Comparison of ENCODE assay signal across 9 mouse cellular contexts in genomic region chr5:137759971-137760412, GRCm38 (mm10). TPM values are rescaled to one million over a fixed set of nuclear protein-coding genes. Genes with fewer than 3 reads are reported as not detected.
DNase-seq lines count a peak whose midpoint lies in the region; ATAC-seq and TF ChIP-seq lines count a peak whose summit lies in the region.
"Had no signal": no experiment of that assay in that cellular context is flagged by ENCODE, and none has a peak within 500 bp of the region (broad histone marks: within the 10 kb centered on the region; RNA-seq: fewer than 3 reads in every experiment).

No protein-coding gene starts in this region.

- no peak overlapping the region for H3K4me2 ChIP-seq in forebrain, embryonic 12.5 days
- H3K4me2 ChIP-seq in heart, postnatal 0 days (ENCODE audit: low read depth, low read length), result no peak overlapping the region
- H3K4me2 ChIP-seq in liver, embryonic 16.5 days (ENCODE audit: low read depth, low read length), result no peak overlapping the region
- no peak overlapping the region for H3K4me2 ChIP-seq in neural tube, embryonic 14.5 days (ENCODE audit: low read depth, low read length)
- H3K4me2 ChIP-seq: limb, embryonic 12.5 days had no signal

- ATAC-seq in forebrain, embryonic 12.5 days (ENCODE audit: low FRiP score), result peak; percentile 73
- ATAC-seq in heart, postnatal 0 days (ENCODE audit: insufficient read depth, low read depth), result peak; percentile 75
- peak; percentile 68 for ATAC-seq in liver, embryonic 16.5 days (ENCODE audit: low read depth)
- ATAC-seq in neural tube, embryonic 14.5 days (ENCODE audit: low read depth), result peak; percentile 85

- H3K9me3 ChIP-seq in E14TG2a.4 (ENCODE audit: low read length), result no peaks in the 10 kb centered on the region
- no peaks in the 10 kb centered on the region for H3K9me3 ChIP-seq in forebrain, embryonic 12.5 days
- H3K9me3 ChIP-seq in heart, postnatal 0 days (replicated peaks; ENCODE audit: control insufficient read depth, low read length), result no peaks in the 10 kb centered on the region
- H3K9me3 ChIP-seq in liver, embryonic 16.5 days (replicated peaks; ENCODE audit: control insufficient read depth, low read length), result no peaks in the 10 kb centered on the region
- H3K9me3 ChIP-seq in neural tube, embryonic 14.5 days (ENCODE audit: control insufficient read depth, low read length), result no peaks in the 10 kb centered on the region
- H3K9me3 ChIP-seq: limb, embryonic 12.5 days had no signal

- 25% methylated on average over 4 of the region's 4 CpGs for WGBS in forebrain, embryonic 12.5 days
- WGBS in heart, postnatal 0 days, result 33% methylated on average over 4 of the region's 4 CpGs
- 51% methylated on average over 4 of the region's 4 CpGs for WGBS in liver, embryonic 16.5 days (ENCODE audit: insufficient replicate concordance)
- 21% methylated on average over 4 of the region's 4 CpGs for WGBS in neural tube, embryonic 14.5 days

- TF ChIP-seq EP300 in heart, postnatal 0 days (IDR thresholded peaks at IDR 0.05; ENCODE audit: low read depth), result no peak; the same call in 1 of the 2 replicates

- peak; percentile 98 for TF ChIP-seq CTCF in E14TG2a.4 (conservative IDR thresholded peaks at IDR 0.05; ENCODE audit: low read length)
- TF ChIP-seq CTCF in heart, postnatal 0 days (IDR thresholded peaks at IDR 0.05; ENCODE audit: low read depth), result peak; percentile 87

- peaks cover 61% of the 10 kb centered on the region for H3K4me1 ChIP-seq in E14TG2a.4 (replicated peaks; ENCODE audit: low read depth, low read length)
- H3K4me1 ChIP-seq in forebrain, embryonic 12.5 days, result peaks cover 8% of the 10 kb centered on the region; the same call in 1 of the 2 replicates
- H3K4me1 ChIP-seq in heart, postnatal 0 days (ENCODE audit: control insufficient read depth, insufficient read depth), result peaks cover 31% of the 10 kb centered on the region
- no peaks in the 10 kb centered on the region; the same call in 1 of the 2 replicates for H3K4me1 ChIP-seq in liver, embryonic 16.5 days (ENCODE audit: control insufficient read depth, low read depth, low read length)
- H3K4me1 ChIP-seq in neural tube, embryonic 14.5 days (ENCODE audit: control insufficient read depth, insufficient read depth, low read length), result peaks cover 6% of the 10 kb centered on the region; the same call in 1 of the 2 replicates
- H3K4me1 ChIP-seq: limb, embryonic 12.5 days had no signal

- no peak overlapping the region for H3K9ac ChIP-seq in forebrain, embryonic 12.5 days
- no peak overlapping the region for H3K9ac ChIP-seq in heart, postnatal 0 days (replicated peaks; ENCODE audit: low read depth, low read length)
- H3K9ac ChIP-seq in liver, embryonic 16.5 days (ENCODE audit: low read depth, low read length), result no peak overlapping the region
- no peak overlapping the region for H3K9ac ChIP-seq in neural tube, embryonic 14.5 days (replicated peaks; ENCODE audit: low read depth, low read length)
- H3K9ac ChIP-seq: limb, embryonic 12.5 days had no signal

- peak; percentile 81 for DNase-seq in c-Kit-positive CD71-positive TER-119-negative erythroid progenitor cells, embryonic 14.5 days (ENCODE audit: low read depth)
- peak; percentile 86 for DNase-seq in heart, postnatal 0 days (ENCODE audit: low spot score)
- peak; percentile 94 for DNase-seq in kidney, postnatal 36 days
- DNase-seq in testis, postnatal 10 days (ENCODE audit: low spot score), result peak; percentile 93

- H3K27ac ChIP-seq in forebrain, embryonic 12.5 days, result 0 out of 2 replicates have a peak overlapping the region, but pooled peaks have one; percentile 50
- peak overlapping the region; percentile 62 for H3K27ac ChIP-seq in heart, postnatal 0 days (ENCODE audit: low read depth)
- H3K27ac ChIP-seq in liver, embryonic 16.5 days (ENCODE audit: low read length), result no peak overlapping the region
- no peak overlapping the region for H3K27ac ChIP-seq in neural tube, embryonic 14.5 days (ENCODE audit: low read depth, low read length)
- H3K27ac ChIP-seq: limb, embryonic 12.5 days had no signal

- peaks cover 35% of the 10 kb centered on the region for H3K36me3 ChIP-seq in E14TG2a.4 (ENCODE audit: insufficient read depth, low read length)
- H3K36me3 ChIP-seq in forebrain, embryonic 12.5 days (replicated peaks), result peaks cover 31% of the 10 kb centered on the region
- H3K36me3 ChIP-seq in heart, postnatal 0 days (replicated peaks; ENCODE audit: control insufficient read depth, insufficient read depth, low read length), result peaks cover 35% of the 10 kb centered on the region
- H3K36me3 ChIP-seq in liver, embryonic 16.5 days (ENCODE audit: control insufficient read depth, insufficient read depth), result peaks cover 24% of the 10 kb centered on the region
- H3K36me3 ChIP-seq in neural tube, embryonic 14.5 days (ENCODE audit: control insufficient read depth, insufficient read depth, low read length), result no peaks in the 10 kb centered on the region

- no peaks in the 10 kb centered on the region for H3K27me3 ChIP-seq in E14TG2a.4 (ENCODE audit: insufficient read depth, low read length)
- no peaks in the 10 kb centered on the region for H3K27me3 ChIP-seq in forebrain, embryonic 12.5 days
- H3K27me3 ChIP-seq in heart, postnatal 0 days (ENCODE audit: control insufficient read depth, insufficient read depth, low read length), result no peaks in the 10 kb centered on the region
- no peaks in the 10 kb centered on the region for H3K27me3 ChIP-seq in liver, embryonic 16.5 days (ENCODE audit: control insufficient read depth, insufficient read depth, low read depth, low read length)
- no peaks in the 10 kb centered on the region for H3K27me3 ChIP-seq in neural tube, embryonic 14.5 days (ENCODE audit: control insufficient read depth, insufficient read depth, low read length)
- H3K27me3 ChIP-seq: limb, embryonic 12.5 days had no signal

- peak overlapping the region; percentile 45 for H3K4me3 ChIP-seq in E14TG2a.4 (replicated peaks; ENCODE audit: low read length)
- H3K4me3 ChIP-seq in forebrain, embryonic 12.5 days (replicated peaks), result no peak overlapping the region
- no peak overlapping the region for H3K4me3 ChIP-seq in heart, postnatal 0 days (ENCODE audit: low read depth, low read length)
- H3K4me3 ChIP-seq in liver, embryonic 16.5 days (ENCODE audit: low read depth, low read length), result no peak overlapping the region
- no peak overlapping the region for H3K4me3 ChIP-seq in neural tube, embryonic 14.5 days (ENCODE audit: low read depth, low read length)
- H3K4me3 ChIP-seq: limb, embryonic 12.5 days had no signal

RNA-seq across cellular contexts. Expression of gene Tsc22d4, which starts 14.5 kb away (rescaled TPM):
- polyA plus RNA-seq in forebrain, embryonic 12.5 days (2016; fragmentation: Nextera tagmentation; extraction: Ambion mirVana), result 68.6 and 73.2 TPM in 2 replicates
- 167 and 192 TPM in 2 replicates for total RNA-seq in heart, postnatal 0 days (2014; rRNA removed; ENCODE audit: low replicate concordance)
- polyA plus RNA-seq in heart, postnatal 0 days (2015; fragmentation: Nextera tagmentation; extraction: Ambion mirVana), result 221 and 232 TPM in 2 replicates
- polyA plus RNA-seq in liver, embryonic 16.5 days (2015; fragmentation: Nextera tagmentation; extraction: Ambion mirVana), result 59.8 and 64.4 TPM in 2 replicates
- polyA plus RNA-seq in neural tube, embryonic 14.5 days (2014; fragmentation: Nextera tagmentation; extraction: Ambion mirVana), result 80.1 and 85.1 TPM in 2 replicates

RNA-seq across cellular contexts. Expression of gene Nyap1, which starts 18.6 kb away (rescaled TPM):
- 19.5 and 22.6 TPM in 2 replicates for polyA plus RNA-seq in forebrain, embryonic 12.5 days (2016; fragmentation: Nextera tagmentation; extraction: Ambion mirVana)
- total RNA-seq in heart, postnatal 0 days (2014; rRNA removed; ENCODE audit: low replicate concordance), result 1.3 and 5.8 TPM in 2 replicates
- 0.56 and 0.65 TPM in 2 replicates for polyA plus RNA-seq in heart, postnatal 0 days (2015; fragmentation: Nextera tagmentation; extraction: Ambion mirVana)
- 0.21 and 0.33 TPM in 2 replicates for polyA plus RNA-seq in liver, embryonic 16.5 days (2015; fragmentation: Nextera tagmentation; extraction: Ambion mirVana)
- 13.6 and 22.3 TPM in 2 replicates for polyA plus RNA-seq in neural tube, embryonic 14.5 days (2014; fragmentation: Nextera tagmentation; extraction: Ambion mirVana)

RNA-seq across cellular contexts. Expression of gene Ppp1r35, which starts 18.7 kb away (rescaled TPM):
- polyA plus RNA-seq in forebrain, embryonic 12.5 days (2016; fragmentation: Nextera tagmentation; extraction: Ambion mirVana), result 55.7 and 60.1 TPM in 2 replicates
- total RNA-seq in heart, postnatal 0 days (2014; rRNA removed; ENCODE audit: low replicate concordance), result 24.0 and 24.5 TPM in 2 replicates
- polyA plus RNA-seq in heart, postnatal 0 days (2015; fragmentation: Nextera tagmentation; extraction: Ambion mirVana), result 10.4 and 15.4 TPM in 2 replicates
- 14.8 and 15.5 TPM in 2 replicates for polyA plus RNA-seq in liver, embryonic 16.5 days (2015; fragmentation: Nextera tagmentation; extraction: Ambion mirVana)
- 37.8 and 43.7 TPM in 2 replicates for polyA plus RNA-seq in neural tube, embryonic 14.5 days (2014; fragmentation: Nextera tagmentation; extraction: Ambion mirVana)

RNA-seq across cellular contexts. Expression of gene Mepce, which starts 27.5 kb away (rescaled TPM):
- 13.4 and 15.4 TPM in 2 replicates for polyA plus RNA-seq in forebrain, embryonic 12.5 days (2016; fragmentation: Nextera tagmentation; extraction: Ambion mirVana)
- 18.0 and 19.6 TPM in 2 replicates for total RNA-seq in heart, postnatal 0 days (2014; rRNA removed; ENCODE audit: low replicate concordance)
- polyA plus RNA-seq in heart, postnatal 0 days (2015; fragmentation: Nextera tagmentation; extraction: Ambion mirVana), result 5.0 and 5.4 TPM in 2 replicates
- polyA plus RNA-seq in liver, embryonic 16.5 days (2015; fragmentation: Nextera tagmentation; extraction: Ambion mirVana), result 3.8 and 4.6 TPM in 2 replicates
- polyA plus RNA-seq in neural tube, embryonic 14.5 days (2014; fragmentation: Nextera tagmentation; extraction: Ambion mirVana), result 13.1 and 17.0 TPM in 2 replicates

RNA-seq across cellular contexts. Expression of gene Zcwpw1, which starts 27.6 kb away (rescaled TPM):
- polyA plus RNA-seq in forebrain, embryonic 12.5 days (2016; fragmentation: Nextera tagmentation; extraction: Ambion mirVana), result 14.6 and 15.2 TPM in 2 replicates
- total RNA-seq in heart, postnatal 0 days (2014; rRNA removed; ENCODE audit: low replicate concordance), result 1.4 and 8.7 TPM in 2 replicates
- polyA plus RNA-seq in heart, postnatal 0 days (2015; fragmentation: Nextera tagmentation; extraction: Ambion mirVana), result 2.2 and 3.6 TPM in 2 replicates
- polyA plus RNA-seq in liver, embryonic 16.5 days (2015; fragmentation: Nextera tagmentation; extraction: Ambion mirVana), result 3.8 and 4.0 TPM in 2 replicates
- polyA plus RNA-seq in neural tube, embryonic 14.5 days (2014; fragmentation: Nextera tagmentation; extraction: Ambion mirVana), result 11.2 and 13.9 TPM in 2 replicates

Comparison
In these comparisons a context has a peak if more than half of its experiments do, and no peak if none do; other contexts are left out.
1. H3K27ac ChIP-seq: peak in forebrain, embryonic 12.5 days (single experiment) and heart, postnatal 0 days (single experiment); none in liver, embryonic 16.5 days (single experiment) and neural tube, embryonic 14.5 days (single experiment).
2. Peak in every context shown above with its lines, with median percentiles within 50 percentile points of each other: DNase-seq and ATAC-seq.